Mouse (Mus musculus): ENCODE results near the gene Aak1.
"Not testable (repeated sequence)": the region's sequence is repeated elsewhere in the genome, so short reads cannot be mapped to it uniquely, and the experiment has no call there.

Gene Aak1

DNA sequence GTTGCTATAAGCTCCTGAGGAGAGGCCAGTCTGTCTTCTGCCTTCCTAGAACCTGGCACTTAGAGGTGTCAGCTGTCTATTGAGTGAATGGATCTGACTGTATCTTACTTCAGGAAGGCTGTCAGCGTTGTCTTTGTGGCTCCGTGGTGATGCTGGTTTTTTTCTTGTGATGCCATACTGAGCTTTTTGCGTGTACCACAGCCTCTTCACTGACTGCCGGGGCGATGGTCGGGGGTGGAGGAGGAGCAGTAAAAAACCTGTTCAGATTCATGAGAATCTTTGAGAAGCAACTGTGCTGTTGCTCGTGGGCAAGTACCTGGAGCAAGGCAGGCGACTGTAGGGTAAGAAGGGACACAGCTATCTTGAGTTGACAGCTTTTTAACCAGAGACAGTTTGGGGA is 169.6 kb downstream of the Aak1 start:
- DNase-seq (ENCODE audit: low spot score in 2 of 2) = no peak

DNA sequence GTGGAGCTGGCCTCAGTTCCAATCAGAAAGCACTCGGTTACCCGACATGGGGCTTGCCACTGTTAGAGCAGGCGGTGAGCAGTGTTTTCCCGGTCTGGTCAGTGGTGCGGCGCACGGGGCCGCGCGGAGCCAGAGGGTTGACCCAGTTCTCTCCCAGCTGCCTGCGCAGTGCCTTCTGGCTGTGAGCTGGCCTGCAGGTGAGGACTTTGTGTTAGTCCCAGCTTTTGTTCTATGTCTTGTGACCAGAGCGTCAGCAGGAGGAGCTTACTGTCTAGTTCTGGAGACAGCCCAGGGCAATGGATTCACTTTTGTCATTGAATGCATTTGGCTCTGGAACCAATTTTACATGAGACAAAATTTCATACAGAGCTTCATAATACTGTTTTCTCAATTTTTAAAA is 172.5 kb downstream of the Aak1 start:
- no peak for DNase-seq (ENCODE audit: low spot score in 2 of 2)

DNA sequence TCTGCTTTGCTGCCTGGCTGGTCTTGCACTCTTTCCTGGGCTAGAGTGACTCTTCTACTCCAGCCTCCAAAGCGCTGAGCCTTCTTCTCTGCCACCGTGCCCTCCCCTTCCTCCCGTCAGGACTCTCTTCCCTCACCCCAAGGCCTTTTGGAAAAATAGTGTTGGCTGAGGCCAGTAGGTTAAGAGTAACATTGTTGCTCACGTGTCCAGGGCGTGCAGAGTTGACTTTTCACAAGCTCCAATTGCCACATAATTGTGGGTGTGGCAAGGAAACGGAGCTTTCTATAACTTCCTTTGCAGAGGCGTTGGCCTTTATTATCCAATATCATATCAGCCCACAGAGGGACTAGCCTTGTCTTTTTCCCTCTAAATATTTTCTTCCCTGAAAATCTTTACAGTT is 177.7 kb downstream of the Aak1 start:
- no peak for DNase-seq (ENCODE audit: low spot score in 2 of 2)

DNA sequence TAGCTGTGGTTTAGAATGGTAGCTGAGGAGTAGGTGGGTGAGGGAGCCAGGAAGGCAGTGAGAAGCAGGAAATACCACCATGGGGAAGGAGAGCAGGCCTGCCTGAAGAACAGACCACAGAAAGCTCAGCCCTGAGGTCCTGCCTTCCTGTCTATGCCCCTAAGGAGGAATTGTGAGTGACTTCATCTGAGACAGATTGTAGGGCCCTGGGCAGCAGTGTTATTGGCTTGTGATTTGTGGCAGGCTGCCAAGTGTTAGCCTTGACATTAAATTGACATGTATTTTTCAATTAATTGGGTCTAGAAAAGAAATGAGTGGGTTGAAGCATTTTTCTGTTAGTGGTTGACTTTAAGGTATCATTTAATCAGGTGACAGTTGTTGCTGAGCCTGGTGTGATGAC is 179.6 kb downstream of the Aak1 start:
- no peak for DNase-seq (ENCODE audit: low spot score in 2 of 2)

DNA sequence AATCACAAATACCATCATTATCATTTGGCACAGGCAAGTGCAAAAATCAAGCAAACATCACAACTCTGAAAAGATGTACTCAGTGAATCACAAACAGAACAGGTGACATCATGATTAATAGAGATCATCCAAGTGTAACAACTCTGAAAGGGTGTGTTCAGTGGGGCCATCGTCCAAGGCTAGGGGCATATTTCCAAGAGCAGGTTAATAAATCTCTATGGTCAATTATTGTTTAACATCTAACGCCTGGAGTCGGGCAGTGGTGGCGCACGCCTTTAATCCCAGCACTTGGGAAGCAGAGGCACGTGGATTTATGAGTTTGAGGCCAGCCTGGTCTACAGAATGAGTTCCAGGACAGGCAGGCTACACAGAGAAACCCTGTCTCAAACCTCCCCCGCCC is 182.0 kb downstream of the Aak1 start:
- not testable (repeated sequence) for DNase-seq (ENCODE audit: low spot score in 2 of 2)

DNA sequence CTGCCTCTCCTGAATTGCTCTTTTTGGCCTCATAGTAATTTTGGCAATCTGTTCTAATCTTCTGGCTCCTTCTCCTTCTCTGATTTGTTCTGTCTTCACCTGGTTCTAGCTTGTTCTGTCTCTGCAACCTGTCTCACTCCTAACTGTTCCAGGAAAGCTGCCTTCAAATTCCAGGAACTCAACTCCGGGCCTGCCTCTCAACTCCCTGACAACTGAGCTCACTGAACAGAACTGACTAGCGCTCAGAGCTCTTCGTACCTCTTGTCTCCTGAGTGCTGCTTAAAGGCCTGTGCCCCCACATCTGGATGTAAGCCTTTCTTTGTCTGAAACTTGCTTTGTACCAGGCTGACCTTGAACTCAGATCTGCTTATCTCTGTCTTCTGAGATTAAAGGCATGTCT is 183.1 kb downstream of the Aak1 start:
- no peak for DNase-seq (ENCODE audit: low spot score in 2 of 2)

DNA sequence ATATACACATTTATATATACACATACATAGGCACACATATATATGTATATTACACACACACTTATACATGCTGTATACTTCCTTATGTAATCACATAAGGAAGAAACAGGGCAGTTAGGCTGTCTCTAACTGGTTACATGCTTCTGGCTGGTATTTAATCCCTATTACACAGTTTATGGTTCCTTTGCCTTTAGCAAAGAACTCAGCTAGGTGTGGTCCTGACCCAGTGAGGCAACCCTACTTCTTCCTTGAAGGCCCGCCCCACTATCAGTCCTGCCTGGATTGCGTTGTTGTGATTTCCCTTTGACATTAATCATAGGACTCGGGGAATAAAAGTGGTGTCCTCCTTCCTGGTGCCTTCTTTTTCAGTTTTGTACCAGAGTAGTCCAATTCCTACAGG is 185.1 kb downstream of the Aak1 start:
- no peak for DNase-seq (ENCODE audit: low spot score in 2 of 2)

DNA sequence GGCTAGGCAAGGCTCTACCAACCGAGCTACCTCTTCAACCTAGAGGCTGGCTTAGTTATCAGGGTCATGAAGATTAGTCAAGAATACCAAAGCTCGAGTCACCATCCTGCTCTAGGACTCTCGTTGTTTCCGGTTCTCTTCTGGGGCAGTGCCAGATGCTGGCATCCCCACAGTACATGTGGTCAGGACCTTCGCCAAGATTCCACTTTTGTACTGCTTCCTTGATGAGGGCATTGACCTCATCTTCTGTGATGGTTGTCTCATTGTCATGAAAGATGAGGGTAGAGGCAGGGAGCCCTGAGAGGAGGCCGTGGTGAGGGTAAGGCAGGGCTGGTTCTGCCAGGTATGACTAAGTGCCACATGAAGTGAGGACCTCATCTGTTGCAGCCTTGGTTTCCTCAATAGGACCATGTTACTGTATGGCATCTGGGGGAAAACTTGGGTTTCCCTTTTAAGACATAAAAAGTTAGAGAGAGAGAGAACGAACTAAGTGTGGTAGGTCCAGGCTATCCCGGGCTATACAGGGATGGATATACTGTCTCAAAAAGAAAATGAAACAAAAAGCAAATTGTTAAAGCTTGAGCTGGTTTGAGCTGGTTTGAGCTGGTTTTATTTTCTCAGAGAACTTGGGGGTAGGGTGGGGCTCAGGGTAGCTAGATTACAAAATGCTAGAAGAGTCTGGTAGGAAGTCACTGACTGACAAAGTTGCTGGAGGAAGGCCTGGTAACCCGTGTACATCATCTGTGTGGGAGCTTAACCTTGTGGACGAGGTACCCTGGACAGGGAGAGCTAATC is 188.7 kb downstream of the Aak1 start:
- no peak for DNase-seq (ENCODE audit: low spot score in 2 of 2)

DNA sequence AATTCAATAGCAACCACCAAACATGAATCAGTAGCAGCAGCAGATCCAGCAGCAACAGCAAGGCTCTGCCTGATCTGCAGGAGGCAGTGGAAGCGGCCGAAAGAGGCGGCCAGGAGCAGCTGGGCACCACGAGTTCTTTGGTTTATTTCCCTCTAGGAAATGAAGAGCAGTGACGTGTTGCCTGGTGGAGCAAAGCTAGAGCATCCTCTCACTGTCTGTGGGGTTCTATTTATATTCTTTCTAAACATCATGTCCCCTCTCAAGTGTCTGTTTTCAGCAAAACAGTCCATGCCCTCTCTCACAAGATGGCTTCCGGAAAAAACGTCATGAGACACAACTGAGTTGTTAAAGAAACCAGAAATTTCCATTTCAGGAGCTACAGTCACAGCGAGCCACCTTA is 189.8 kb downstream of the Aak1 start:
- no peak for DNase-seq (ENCODE audit: low spot score in 2 of 2)

DNA sequence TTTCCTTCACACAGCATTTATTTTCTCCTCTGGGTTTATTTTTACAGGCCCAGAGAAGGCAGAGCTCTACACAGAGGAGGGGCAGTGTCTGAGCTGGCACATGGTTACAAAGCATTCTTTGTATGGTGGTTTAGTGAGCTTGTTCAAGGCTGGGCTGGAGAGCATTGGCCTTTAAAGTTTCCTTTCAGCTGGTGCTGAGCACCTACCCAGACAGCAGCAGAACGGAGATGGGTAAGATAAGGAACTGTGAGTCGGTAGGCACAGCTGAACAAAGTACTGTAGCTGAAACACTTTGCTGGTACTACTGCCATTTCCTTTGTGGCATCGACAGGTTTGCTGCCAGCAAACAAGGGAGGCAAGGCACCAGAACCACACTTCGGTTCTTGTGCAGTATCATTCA is 191.7 kb downstream of the Aak1 start:
- DNase-seq (ENCODE audit: low spot score in 2 of 2) = peak; percentile 36 to 48

DNA sequence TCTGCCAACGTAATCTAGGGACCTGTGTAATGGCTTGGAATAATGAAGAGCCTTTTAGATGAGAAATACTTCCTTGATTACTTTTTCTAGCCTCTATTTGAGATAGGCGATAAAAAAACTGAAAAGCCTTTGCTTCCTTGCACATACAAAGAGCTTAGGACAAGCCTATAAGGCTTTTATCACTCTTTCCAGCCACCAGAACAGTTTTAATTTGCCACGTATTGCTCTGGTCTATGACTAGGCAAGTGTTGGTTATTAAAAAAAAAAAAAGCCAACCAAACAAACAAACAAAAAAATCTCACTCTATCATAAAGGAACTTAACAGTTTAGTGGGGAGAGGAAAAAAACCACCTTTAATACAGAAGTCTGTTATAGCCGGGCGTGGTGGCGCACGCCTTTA is 192.1 kb downstream of the Aak1 start:
- DNase-seq (ENCODE audit: low spot score in 2 of 2) = no peak

DNA sequence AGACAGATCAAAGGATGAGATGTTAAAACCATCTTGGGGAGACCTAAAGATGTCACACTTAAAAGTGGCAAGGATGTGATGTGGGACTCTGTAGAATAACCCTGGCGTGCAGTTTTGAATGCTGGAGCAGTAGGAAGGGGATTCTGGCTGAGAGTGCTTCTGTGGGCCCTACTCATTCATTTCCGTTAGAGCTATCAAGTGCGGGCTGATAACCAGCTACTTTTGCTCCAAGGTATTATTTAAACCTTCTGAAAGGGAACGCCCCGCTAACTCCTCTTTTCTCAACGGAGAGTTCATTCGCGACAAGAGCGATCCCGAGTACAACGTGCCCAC is 192.7 kb downstream of the Aak1 start:
- DNase-seq (ENCODE audit: low spot score in 2 of 2) = no peak

DNA sequence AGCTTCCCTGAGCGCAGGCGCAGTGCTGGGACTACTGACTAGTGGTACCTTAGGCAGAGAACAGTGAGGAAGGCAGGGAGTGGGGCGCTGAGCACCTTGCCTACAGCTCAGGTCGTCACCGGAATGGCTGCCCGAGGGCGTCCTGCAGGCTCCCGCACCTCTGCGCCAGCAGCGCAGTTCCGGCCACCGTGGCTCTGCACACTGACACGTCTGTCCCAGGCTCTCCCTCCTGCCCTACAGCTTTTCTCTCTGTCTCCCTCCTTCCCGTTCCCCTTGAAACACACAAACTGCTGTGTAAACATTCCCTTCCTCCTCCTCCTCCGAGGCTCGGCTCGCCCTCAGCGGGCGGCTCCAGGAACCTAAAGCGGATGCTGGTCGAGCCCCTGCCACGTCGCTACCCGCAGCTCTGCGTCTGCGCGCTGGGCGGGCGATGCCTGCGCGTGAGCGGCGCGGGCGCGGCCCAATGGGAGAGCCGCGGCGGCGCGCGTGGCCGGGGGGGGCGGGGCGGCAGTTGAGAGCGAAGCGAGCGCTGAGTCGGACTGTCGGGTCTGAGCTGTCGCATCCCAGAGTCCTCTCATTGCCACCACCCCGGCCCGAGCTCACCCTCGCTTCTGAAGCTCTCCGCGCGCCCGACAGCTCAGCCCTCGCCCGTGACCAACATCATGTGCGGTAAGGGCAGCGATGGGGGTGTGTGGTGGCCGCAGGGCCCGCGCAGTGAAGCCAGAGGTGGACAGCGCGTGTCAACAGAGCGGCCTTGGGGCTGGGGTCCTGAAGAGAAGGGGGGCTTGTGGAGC is 193.2 kb downstream of the Aak1 start, which contains the start of gene Gfpt1:
Gene Gfpt1, plus strand, starts transcription at position 510 of the 794 bp plus-strand sequence.
- DNase-seq (ENCODE audit: low spot score in 2 of 2) = peak; percentile 95

DNA sequence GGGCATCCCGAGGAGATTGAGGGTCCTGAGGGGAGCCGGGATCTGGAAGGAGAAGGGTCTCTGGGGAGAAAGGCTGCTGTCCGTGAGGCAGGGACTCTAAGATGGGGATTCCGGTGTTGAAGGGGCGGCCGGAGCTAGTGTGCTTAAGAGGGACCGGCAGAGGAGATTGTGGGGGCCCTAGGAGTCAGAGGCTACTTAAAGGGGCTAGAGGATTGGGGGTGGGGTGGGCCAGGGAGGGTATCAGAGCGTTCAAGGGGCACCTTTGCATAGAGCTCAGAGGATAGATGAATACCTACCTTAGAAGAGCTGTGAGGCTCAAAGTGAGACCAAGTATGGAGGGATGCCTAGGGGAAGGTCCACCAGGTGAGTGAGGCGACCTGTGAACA is 193.8 kb downstream of the Aak1 start:
- DNase-seq (ENCODE audit: low spot score in 2 of 2) = no peak

DNA sequence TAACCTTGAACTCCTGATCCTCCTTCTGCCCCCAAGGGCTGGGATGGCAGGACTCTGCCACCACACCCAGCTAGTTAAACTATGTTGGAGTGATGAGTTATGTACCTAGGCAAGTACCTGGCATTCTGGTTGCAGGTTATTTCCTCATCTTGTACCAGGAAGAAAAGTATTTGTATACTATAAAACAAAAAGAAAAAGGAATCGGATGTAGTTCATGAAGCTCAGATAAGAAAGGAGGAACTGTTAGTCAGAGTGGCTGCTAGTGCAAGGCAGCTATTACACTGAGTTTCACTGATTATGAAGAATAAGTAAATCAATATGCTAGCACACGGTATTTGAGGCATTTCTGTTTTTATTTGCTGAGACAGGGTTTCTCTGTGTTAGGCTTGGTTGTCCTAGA is 195.6 kb downstream of the Aak1 start:
- DNase-seq (ENCODE audit: low spot score in 2 of 2) = no peak

DNA sequence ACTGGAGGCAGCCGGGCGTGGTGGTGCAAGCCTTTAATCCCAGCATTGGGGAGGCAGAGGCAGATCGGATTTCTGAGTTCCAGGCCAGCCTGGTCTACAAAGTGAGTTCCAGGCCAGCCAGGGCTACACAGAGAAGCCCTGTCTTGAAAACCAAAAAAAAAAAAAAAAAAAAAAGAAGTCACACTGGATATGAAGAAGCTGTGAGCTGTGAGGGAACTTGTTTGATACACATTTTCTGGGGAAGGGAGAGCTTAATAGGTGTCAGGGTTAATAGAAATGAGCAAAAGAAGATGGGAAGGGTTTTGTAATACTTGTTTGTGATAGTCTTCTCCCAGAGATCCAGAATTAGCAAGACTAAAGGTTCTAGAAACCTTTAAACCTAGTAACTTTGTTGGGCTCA is 196.2 kb downstream of the Aak1 start:
- no peak for DNase-seq (ENCODE audit: low spot score in 2 of 2)

DNA sequence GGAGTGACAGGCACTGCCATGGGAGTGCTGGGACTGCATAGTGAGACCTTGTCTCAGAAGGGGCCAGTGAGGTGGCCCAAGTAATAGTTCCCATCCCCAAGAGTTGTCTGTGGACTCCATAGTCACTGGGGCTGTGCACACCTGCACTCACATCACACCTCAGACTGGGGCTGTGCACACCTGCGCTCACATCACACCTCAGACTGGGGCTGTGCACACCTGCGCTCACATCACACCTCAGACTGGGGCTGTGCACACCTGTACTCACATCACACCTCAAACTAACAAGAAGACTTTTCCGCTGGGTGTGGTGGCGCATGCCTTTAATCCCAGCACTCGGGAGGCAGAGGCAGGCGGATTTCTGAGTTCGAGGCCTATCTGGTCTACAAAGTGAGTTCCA is 199.4 kb downstream of the Aak1 start:
- not testable (repeated sequence) for DNase-seq (ENCODE audit: low spot score in 2 of 2)

DNA sequence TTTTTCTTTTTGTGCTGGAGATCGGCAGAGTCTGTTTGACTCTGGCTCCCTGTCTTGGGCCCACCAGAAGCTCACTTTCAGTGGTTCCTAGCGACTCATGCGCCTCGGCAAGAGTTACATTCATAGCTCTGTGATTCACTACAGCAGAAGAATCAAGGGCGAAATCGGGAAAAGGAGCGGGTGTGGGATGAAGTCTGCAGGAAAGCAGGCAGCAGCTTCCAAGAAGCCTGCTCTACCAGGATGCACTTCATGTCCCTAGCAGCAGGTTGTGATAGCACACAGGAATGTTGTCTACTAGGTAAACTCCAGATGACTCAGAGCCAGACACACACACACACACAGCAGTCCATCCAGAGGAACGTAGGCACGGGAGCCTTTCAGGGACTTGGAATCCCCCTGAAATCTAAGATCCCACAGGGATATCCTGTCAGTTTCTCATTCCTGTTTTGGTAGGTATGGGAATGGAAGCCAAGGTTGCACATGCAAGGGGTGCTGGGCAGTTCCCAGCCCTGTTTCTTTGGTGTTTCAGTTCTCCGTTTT is 202.6 kb downstream of the Aak1 start:
- no peak for DNase-seq (ENCODE audit: low spot score in 2 of 2)

All from spleen, postnatal 36 days (tissue).